Mouse (Mus musculus): ENCODE measurements at regions not wholly inside any gene's neighbourhood (a gene's known extent, or its start where the extent isn't known, plus 50 kb on each side); places are given as distances from the start of the nearest gene placed in this dataset.

DNA sequence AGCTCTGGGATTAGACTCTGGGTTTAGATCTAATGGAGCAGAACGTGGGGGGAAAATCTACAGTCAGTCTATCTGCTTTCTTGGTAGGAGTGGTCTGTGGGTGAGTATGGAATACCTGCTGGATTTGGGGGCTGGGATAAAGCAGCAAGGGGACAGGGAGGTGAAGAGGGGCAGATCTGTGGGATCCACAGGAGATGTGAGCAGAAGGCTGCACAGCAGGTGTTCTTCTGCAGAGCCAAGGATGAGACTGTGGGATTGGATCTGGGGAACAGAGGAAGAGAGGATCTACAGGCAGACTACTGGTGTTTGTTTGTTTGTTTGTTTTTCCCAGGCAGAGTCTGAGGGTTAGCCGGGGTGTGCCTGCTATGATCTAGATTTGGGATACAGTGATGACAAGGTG lies 284.5 kb downstream of the Phkb start:
- no peak for DNase-seq

DNA sequence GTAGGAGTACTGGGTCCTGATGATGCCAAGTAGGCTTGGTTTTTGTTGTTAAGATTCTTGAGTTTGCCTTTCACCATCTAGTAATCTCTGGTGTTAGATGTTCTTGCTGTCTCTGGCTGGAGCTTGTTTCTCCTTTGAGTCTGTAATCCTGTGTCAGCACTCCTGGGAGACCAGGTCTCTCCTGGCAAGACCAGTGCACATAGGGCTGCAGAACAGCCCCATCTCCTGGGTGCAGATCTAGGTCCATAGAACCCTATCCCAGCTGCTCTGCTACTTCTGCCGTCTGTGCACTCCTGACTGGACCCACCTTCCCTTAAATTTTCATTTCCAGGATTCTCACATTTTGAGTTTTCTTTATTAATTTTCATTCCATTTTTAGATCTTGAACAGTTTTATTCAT lies 283.9 kb downstream of the Phkb start:
- no peak for DNase-seq
